Mouse (Mus musculus) cerebellum, adult 2 months (tissue): ENCODE data around the gene Stk19.

Experiments
- CTCF ChIP-seq: fragments of 200-500 bp; IDR thresholded peaks from 2 replicates; pipeline ENCODE4 v1.5.1; 2011; ENCODE audit warnings: low read depth, mild to moderate bottlenecking, control low read depth, low read length, moderate library complexity, borderline replicate concordance; ENCODE audit not compliant: insufficient read depth
- POLR2A ChIP-seq: fragments of 200-500 bp; IDR thresholded peaks from 2 replicates; pipeline ENCODE4 v1.6.1; 2011; ENCODE audit warnings: low read length, control low read depth, borderline replicate concordance; ENCODE audit not compliant: insufficient read depth

- TF ChIP-seq POLR2A = no peak
- no peak for TF ChIP-seq CTCF
Measured at GRCm38 (mm10) chr17:34795016-34795415, 41.7 kb downstream of the Stk19 start.
